Mouse (Mus musculus) testis, adult 2 months (tissue): ENCODE measurements at regions not wholly inside any gene's neighbourhood (a gene's known extent, or its start where the extent isn't known, plus 50 kb on each side); places are given as distances from the start of the nearest gene placed in this dataset.

ENCODE experiments used
- CTCF ChIP-seq: fragments of 200-500 bp; IDR thresholded peaks from 2 replicates; pipeline ENCODE4 v1.5.1; 2012; ENCODE audit warnings: low read depth, mild to moderate bottlenecking, inconsistent platforms, low read length, moderate library complexity; ENCODE audit not compliant: control insufficient read depth, insufficient read depth, insufficient replicate concordance
- POLR2A ChIP-seq: fragments of 200-500 bp; IDR thresholded peaks from 2 replicates; pipeline ENCODE4 v1.6.1; 2012; ENCODE audit warnings: low read depth, mild to moderate bottlenecking, inconsistent platforms, low read length, moderate library complexity; ENCODE audit not compliant: control insufficient read depth

GRCm38 (mm10) chr6:141197501-141197900 lies 51.6 kb upstream of the Pde3a start:
- no peak for TF ChIP-seq CTCF
- TF ChIP-seq POLR2A: no peak
